Mouse (Mus musculus) limb, embryonic 14.5 days (tissue): ENCODE measurements around the gene Vmn1r10. TPM values are rescaled to one million over a fixed set of nuclear protein-coding genes. Genes with fewer than 3 reads are reported as not detected.

ENCODE experiments used
- ATAC-seq: fragments of 200-750 bp; cut with Nextera tagmentation; 2 replicates; pipeline ENCODE4 v1.8.0; 2017; ENCODE audit warnings: low read depth, moderate number of reproducible peaks, moderate TSS enrichment; ENCODE audit not compliant: low FRiP score
- DNase-seq: peaks from one replicate; pipeline ENCODE4 v3.0.0-alpha.2; 2015; ENCODE audit warnings: low spot score
- H3K27ac ChIP-seq: fragments of 300-500 bp; sonication (generic); replicated peaks from 2 replicates; pipeline ENCODE4 v1.5.1; 2014; ENCODE audit warnings: low read depth, mild to moderate bottlenecking, low read length, moderate library complexity, mixed read lengths
- H3K27me3 ChIP-seq: fragments of 300-500 bp; sonication (generic); 2 replicates; pipeline ENCODE4 v1.6.1; 2014; ENCODE audit warnings: low read length, mixed read lengths; ENCODE audit not compliant: control insufficient read depth, insufficient read depth
- H3K36me3 ChIP-seq: fragments of 300-500 bp; sonication (generic); 2 replicates; pipeline ENCODE4 v1.6.1; 2014; ENCODE audit warnings: mild to moderate bottlenecking, low read length, moderate library complexity, mixed read lengths; ENCODE audit not compliant: control insufficient read depth, insufficient read depth
- H3K4me1 ChIP-seq: fragments of 300-500 bp; sonication (generic); 2 replicates; pipeline ENCODE4 v1.6.1; 2014; ENCODE audit warnings: antibody characterized with exemption, low read length, mixed read lengths; ENCODE audit not compliant: control insufficient read depth, insufficient read depth
- H3K4me2 ChIP-seq: fragments of 300-500 bp; sonication (generic); replicated peaks from 2 replicates; pipeline ENCODE4 v1.6.1; 2014; ENCODE audit warnings: low read depth, mild to moderate bottlenecking, low read length, moderate library complexity; ENCODE audit not compliant: severe bottlenecking
- H3K4me3 ChIP-seq: fragments of 300-500 bp; sonication (generic); replicated peaks from 2 replicates; pipeline ENCODE4 v1.5.1; 2014; ENCODE audit warnings: low read length
- H3K9ac ChIP-seq: fragments of 300-500 bp; sonication (generic); 2 replicates; pipeline ENCODE4 v1.6.1; 2014; ENCODE audit warnings: mild to moderate bottlenecking, low read depth, low read length, moderate library complexity; ENCODE audit not compliant: severe bottlenecking
- H3K9me3 ChIP-seq: fragments of 300-500 bp; sonication (generic); 2 replicates; pipeline ENCODE4 v1.6.1; 2016; ENCODE audit warnings: low read length; ENCODE audit not compliant: control insufficient read depth
- POLR2A ChIP-seq: fragments of 200-500 bp; IDR thresholded peaks from 2 replicates; pipeline ENCODE4 v1.8.0; 2012; ENCODE audit warnings: inconsistent platforms, mild to moderate bottlenecking, moderate library complexity, borderline replicate concordance; ENCODE audit not compliant: insufficient read depth, insufficient read length; ENCODE audit errors: extremely low read depth
- WGBS: fragments of 180-500 bp; shearing (Covaris S2); extraction: QIAGEN DNeasy Blood & Tissue Kit; methylation state at CpG from one replicate; pipeline ENCODE4 v1.1.7; 2014; 5-methylcytosine and 5-hydroxymethylcytosine counted together
- polyA plus RNA-seq, 2 experiments: library from polyadenylated mRNA; depleted of rRNA in 1 of 2; stranded (reverse) in 1 of 2; unstranded in 1 of 2; fragments of >200 nt; fragmentation: Nextera tagmentation in 1 of 2; extraction: Ambion mirVana in 1 of 2; gene quantifications; 2 replicates each; pipeline versions ENCODE4 v1.2.1 to v1.2.3; 2012 to 2014

The Vmn1r10 gene
- polyA plus RNA-seq (2012; rRNA removed) (not detected in 2 replicates), polyA plus RNA-seq (2014; fragmentation: Nextera tagmentation; extraction: Ambion mirVana) (not detected in 2 replicates)

- WGBS: 78% methylated on average over 3 of the region's 3 CpGs
- no peak within 1 kb of the TSS for H3K4me3 ChIP-seq
- no peak within 1 kb of the TSS for H3K4me2 ChIP-seq
- no peak for TF ChIP-seq POLR2A
- no peaks in the 10 kb centered on the region for H3K36me3 ChIP-seq
- ATAC-seq (no peak), DNase-seq (no peak)
- no peaks in the 10 kb centered on the region for H3K4me1 ChIP-seq
- H3K27ac ChIP-seq: no peak within 1 kb of the TSS
- H3K9ac ChIP-seq: no peak within 1 kb of the TSS
- no peaks in the 10 kb centered on the region for H3K9me3 ChIP-seq
- no peaks in the 10 kb centered on the region for H3K27me3 ChIP-seq
Measured at GRCm38 (mm10) chr6:57109154-57109553, at the start of gene Vmn1r10. TSS of gene Vmn1r10 (plus strand) at chr6:57109454.

GRCm38 (mm10) chr6:57063730-57064129, 45.5 kb upstream of the Vmn1r10 start:
- TF ChIP-seq POLR2A: no peak
- no peaks in the 10 kb centered on the region for H3K4me1 ChIP-seq
- DNase-seq: no peak

DNA sequence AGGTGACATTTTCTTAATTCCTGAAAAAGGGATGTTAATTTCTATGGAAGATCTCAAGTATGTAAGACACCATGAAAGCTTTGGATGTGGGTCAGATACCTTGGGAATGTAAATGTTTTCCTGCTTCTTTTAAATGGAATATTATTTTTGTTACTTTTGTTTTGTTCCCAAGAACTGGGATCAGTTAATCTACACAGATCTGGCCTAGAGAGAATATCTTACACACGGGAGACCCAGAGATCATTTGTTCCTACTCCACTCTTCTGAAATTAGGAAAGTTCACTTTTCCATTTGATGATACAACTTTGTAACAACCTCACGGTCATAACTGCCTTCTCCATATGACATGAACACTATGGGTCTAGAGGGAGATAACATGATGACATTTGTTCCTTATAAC, 42.8 kb upstream of the Vmn1r10 start, which contains the start of gene Vmn1r9:
Gene Vmn1r9 (plus strand): TSS at position 301 of the 400 bp plus-strand sequence.
- Histone ChIP-seq H3K4me1 (no peaks in the 10 kb centered on the region), H3K4me3 (no peak within 1 kb of the TSS), H3K27ac (no peak within 1 kb of the TSS), H3K4me2 (no peak within 1 kb of the TSS), H3K9ac (no peak within 1 kb of the TSS), H3K27me3 (no peaks in the 10 kb centered on the region), H3K36me3 (no peaks in the 10 kb centered on the region), H3K9me3 (no peaks in the 10 kb centered on the region)
- WGBS: 85% methylated on average over 2 of the region's 2 CpGs
- no peak for DNase-seq
- no peak for TF ChIP-seq POLR2A
- no peak for ATAC-seq

More at GRCm38 (mm10) chr6:57063730-57064129, 45.5 kb upstream of the Vmn1r10 start:
- Histone ChIP-seq H3K9ac (no peak overlapping the region), H3K4me3 (no peak overlapping the region), H3K36me3 (no peaks in the 10 kb centered on the region), H3K27me3 (no peaks in the 10 kb centered on the region), H3K9me3 (no peaks in the 10 kb centered on the region), H3K4me2 (no peak overlapping the region), H3K27ac (no peak overlapping the region)
- no peak for ATAC-seq

GRCm38 (mm10) chr6:57106358-57106757, 2.9 kb upstream of the Vmn1r10 start:
- H3K4me2 ChIP-seq: no peak overlapping the region
- no peak overlapping the region for H3K27ac ChIP-seq
- no peak overlapping the region for H3K9ac ChIP-seq
- no peaks in the 10 kb centered on the region for H3K9me3 ChIP-seq
- H3K4me3 ChIP-seq: no peak overlapping the region
- no peaks in the 10 kb centered on the region for H3K4me1 ChIP-seq
- TF ChIP-seq POLR2A: no peak
- WGBS: 72% methylated on average over 1 of the region's 1 CpGs
- DNase-seq (no peak), ATAC-seq (no peak)
- H3K27me3 ChIP-seq: no peaks in the 10 kb centered on the region
- H3K36me3 ChIP-seq: no peaks in the 10 kb centered on the region

- no peak within 1 kb of the TSS for H3K27ac ChIP-seq
- H3K9ac ChIP-seq: no peak within 1 kb of the TSS
- no peak for TF ChIP-seq POLR2A
- H3K9me3 ChIP-seq: no peaks in the 10 kb centered on the region
- H3K4me1 ChIP-seq: no peaks in the 10 kb centered on the region
- no peaks in the 10 kb centered on the region for H3K36me3 ChIP-seq
- no peak within 1 kb of the TSS for H3K4me2 ChIP-seq
- H3K4me3 ChIP-seq: no peak within 1 kb of the TSS
- H3K27me3 ChIP-seq: no peaks in the 10 kb centered on the region
- ATAC-seq (no peak), DNase-seq (no peak)
- WGBS: 71% methylated on average over 1 of the region's 1 CpGs
Measured at GRCm38 (mm10) chr6:57133155-57133554, 23.9 kb downstream of the Vmn1r10 start, which contains the start of gene Vmn1r11. TSS of gene Vmn1r11 (plus strand) at chr6:57133455.

- 81% methylated on average over 2 of the region's 2 CpGs for WGBS
- ATAC-seq: no peak
Measured at GRCm38 (mm10) chr6:57156619-57157018, 47.4 kb downstream of the Vmn1r10 start, which contains the start of gene Vmn1r12. TSS of gene Vmn1r12 (plus strand) at chr6:57156919.

More at GRCm38 (mm10) chr6:57156619-57157018, 47.4 kb downstream of the Vmn1r10 start, which contains the start of gene Vmn1r12:
- H3K9ac ChIP-seq: no peak within 1 kb of the TSS
- TF ChIP-seq POLR2A: no peak
- no peak for DNase-seq
- no peaks in the 10 kb centered on the region for H3K9me3 ChIP-seq
- H3K27me3 ChIP-seq: no peaks in the 10 kb centered on the region
- H3K27ac ChIP-seq: no peak within 1 kb of the TSS
- no peak within 1 kb of the TSS for H3K4me2 ChIP-seq
- H3K36me3 ChIP-seq: no peaks in the 10 kb centered on the region
- no peak within 1 kb of the TSS for H3K4me3 ChIP-seq
- H3K4me1 ChIP-seq: no peaks in the 10 kb centered on the region

Other genes starting within 250 kb of the Vmn1r10 start
- gene Nt5c3, start 185.5 kb upstream of the Vmn1r10 start, polyA plus RNA-seq (2012; rRNA removed): 18.8 and 22.7 TPM in 2 replicates
- gene Nt5c3, start 185.5 kb upstream of the Vmn1r10 start, polyA plus RNA-seq (2014; fragmentation: Nextera tagmentation; extraction: Ambion mirVana): 60.3 and 62.9 TPM in 2 replicates
- 0.15 and 0.24 TPM in 2 replicates for gene Vmn1r4, start 185.4 kb upstream of the Vmn1r10 start, polyA plus RNA-seq (2012; rRNA removed)
- 0.12 and 0.29 TPM in 2 replicates for gene Vmn1r4, start 185.4 kb upstream of the Vmn1r10 start, polyA plus RNA-seq (2014; fragmentation: Nextera tagmentation; extraction: Ambion mirVana)
- gene Vmn1r5, start 139.2 kb upstream of the Vmn1r10 start, polyA plus RNA-seq (2012; rRNA removed): not detected in 2 replicates
- not detected in 2 replicates for gene Vmn1r5, start 139.2 kb upstream of the Vmn1r10 start, polyA plus RNA-seq (2014; fragmentation: Nextera tagmentation; extraction: Ambion mirVana)
- gene Vmn1r6, start 112.2 kb upstream of the Vmn1r10 start, polyA plus RNA-seq (2012; rRNA removed): not detected in 2 replicates
- gene Vmn1r6, start 112.2 kb upstream of the Vmn1r10 start, polyA plus RNA-seq (2014; fragmentation: Nextera tagmentation; extraction: Ambion mirVana): not detected in 2 replicates
- gene Vmn1r7, start 84.1 kb upstream of the Vmn1r10 start, polyA plus RNA-seq (2012; rRNA removed): not detected in 2 replicates
- gene Vmn1r7, start 84.1 kb upstream of the Vmn1r10 start, polyA plus RNA-seq (2014; fragmentation: Nextera tagmentation; extraction: Ambion mirVana): not detected in 2 replicates
- not detected in 2 replicates for gene Vmn1r8, start 77.2 kb upstream of the Vmn1r10 start, polyA plus RNA-seq (2012; rRNA removed)
- not detected in 2 replicates for gene Vmn1r8, start 77.2 kb upstream of the Vmn1r10 start, polyA plus RNA-seq (2014; fragmentation: Nextera tagmentation; extraction: Ambion mirVana)
- not detected in 2 replicates for gene Vmn1r9, start 42.7 kb upstream of the Vmn1r10 start, polyA plus RNA-seq (2012; rRNA removed)
- gene Vmn1r9, start 42.7 kb upstream of the Vmn1r10 start, polyA plus RNA-seq (2014; fragmentation: Nextera tagmentation; extraction: Ambion mirVana): not detected in 2 replicates
- gene Vmn1r11, start 24.0 kb downstream of the Vmn1r10 start, polyA plus RNA-seq (2012; rRNA removed): not detected in 2 replicates
- not detected in 2 replicates for gene Vmn1r11, start 24.0 kb downstream of the Vmn1r10 start, polyA plus RNA-seq (2014; fragmentation: Nextera tagmentation; extraction: Ambion mirVana)
- gene Vmn1r12, start 47.5 kb downstream of the Vmn1r10 start, polyA plus RNA-seq (2012; rRNA removed): not detected in 2 replicates
- gene Vmn1r12, start 47.5 kb downstream of the Vmn1r10 start, polyA plus RNA-seq (2014; fragmentation: Nextera tagmentation; extraction: Ambion mirVana): not detected in 2 replicates
- gene Vmn1r13, start 93.8 kb downstream of the Vmn1r10 start, polyA plus RNA-seq (2012; rRNA removed): not detected in 2 replicates
- not detected in 2 replicates for gene Vmn1r13, start 93.8 kb downstream of the Vmn1r10 start, polyA plus RNA-seq (2014; fragmentation: Nextera tagmentation; extraction: Ambion mirVana)
- gene Vmn1r14, start 122.2 kb downstream of the Vmn1r10 start, polyA plus RNA-seq (2012; rRNA removed): not detected in 2 replicates
- not detected in 2 replicates for gene Vmn1r14, start 122.2 kb downstream of the Vmn1r10 start, polyA plus RNA-seq (2014; fragmentation: Nextera tagmentation; extraction: Ambion mirVana)
- gene Vmn1r15, start 148.5 kb downstream of the Vmn1r10 start, polyA plus RNA-seq (2012; rRNA removed): not detected in 2 replicates
- not detected in 2 replicates for gene Vmn1r15, start 148.5 kb downstream of the Vmn1r10 start, polyA plus RNA-seq (2014; fragmentation: Nextera tagmentation; extraction: Ambion mirVana)
- not detected in 2 replicates for gene Vmn1r16, start 220.0 kb downstream of the Vmn1r10 start, polyA plus RNA-seq (2012; rRNA removed)
- gene Vmn1r16, start 220.0 kb downstream of the Vmn1r10 start, polyA plus RNA-seq (2014; fragmentation: Nextera tagmentation; extraction: Ambion mirVana): not detected in 2 replicates